Mouse (Mus musculus): ENCODE results near the gene Tent4b. TPM values are rescaled to one million over a fixed set of nuclear protein-coding genes. Genes with fewer than 3 reads are reported as not detected.
"Not testable (repeated sequence)": the region's sequence is repeated elsewhere in the genome, so short reads cannot be mapped to it uniquely, and the experiment has no call there.

Tent4b gene
- polyA plus RNA-seq, 1 experiment from 2014 or later = 5.3 TPM

DNA sequence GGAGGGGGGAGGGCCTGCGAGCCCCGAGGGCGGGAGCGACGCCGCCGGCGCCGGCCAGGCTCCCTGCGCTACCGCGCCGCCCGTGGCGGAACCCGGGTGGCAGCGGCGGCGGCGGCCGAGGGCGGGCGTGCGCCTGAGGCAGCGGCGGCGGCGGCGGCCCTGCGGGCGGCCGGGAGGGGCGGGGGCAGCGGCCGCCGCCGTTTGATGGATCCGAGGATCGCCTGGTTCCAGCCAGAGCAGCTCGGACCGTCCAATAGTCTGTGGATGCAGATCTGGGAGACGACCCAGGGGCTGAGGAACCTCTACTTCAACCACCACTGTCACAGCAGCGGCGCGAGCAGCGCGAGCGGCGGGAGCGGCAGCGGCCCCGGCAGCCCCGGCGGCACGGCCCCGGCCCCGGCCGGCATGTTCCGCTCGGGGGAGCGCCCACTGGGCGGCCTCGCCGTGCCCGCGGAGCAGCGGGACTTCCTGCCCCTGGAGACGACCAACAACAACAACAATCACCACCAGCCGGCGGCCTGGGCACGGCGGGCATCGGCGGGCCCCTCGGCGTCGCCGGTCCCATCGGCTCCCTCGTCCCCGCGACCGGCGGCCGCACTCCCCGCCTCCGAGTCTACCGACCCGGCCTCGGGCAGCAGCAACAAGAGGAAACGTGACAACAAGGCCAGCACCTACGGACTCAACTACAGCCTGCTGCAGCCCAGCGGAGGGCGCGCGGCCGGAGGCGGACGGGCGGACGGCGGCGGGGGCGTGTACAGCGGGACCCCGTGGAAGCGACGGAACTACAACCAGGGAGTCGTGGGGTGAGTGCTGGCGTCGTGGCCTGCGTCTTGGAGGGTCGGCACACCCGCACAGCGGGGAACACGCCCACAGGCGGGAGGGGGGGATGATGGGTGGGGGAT is 938 bp downstream of the Tent4b start:
- Histone ChIP-seq H3K9me3 (replicated peaks) (no peaks in the 10 kb centered on the region), H3K36me3 (no peaks in the 10 kb centered on the region), H3K4me2 (peak overlapping the region; percentile 89), H3K4me1 (replicated peaks) (peaks cover 39% of the 10 kb centered on the region), H3K4me3 (peak overlapping the region; percentile 82), H3K27me3 (no peaks in the 10 kb centered on the region), H3K9ac (peak overlapping the region; percentile 83), H3K27ac (peak overlapping the region; percentile 99)
- WGBS = under 1% methylated on average over 59 of the region's 117 CpGs
- ATAC-seq (replicated peaks; ENCODE audit: insufficient number of reproducible peaks, insufficient read depth, low FRiP score, low read depth) = peak; percentile 27

- peaks cover 39% of the 10 kb centered on the region for H3K4me1 ChIP-seq (replicated peaks)
- H3K4me3 ChIP-seq = peak overlapping the region; percentile 82
- peak overlapping the region; percentile 89 for H3K4me2 ChIP-seq
- no peaks in the 10 kb centered on the region for H3K9me3 ChIP-seq (replicated peaks)
- no peaks in the 10 kb centered on the region for H3K27me3 ChIP-seq
- 13% methylated on average over 10 of the region's 10 CpGs for WGBS
- H3K9ac ChIP-seq = peak overlapping the region; percentile 83
- H3K27ac ChIP-seq = no peak overlapping the region
- no peaks in the 10 kb centered on the region for H3K36me3 ChIP-seq
- ATAC-seq (replicated peaks; ENCODE audit: insufficient number of reproducible peaks, insufficient read depth, low FRiP score, low read depth) = no peak
Observed at GRCm38 (mm10) chr8:88200724-88201495, 1.9 kb downstream of the Tent4b start.

DNA sequence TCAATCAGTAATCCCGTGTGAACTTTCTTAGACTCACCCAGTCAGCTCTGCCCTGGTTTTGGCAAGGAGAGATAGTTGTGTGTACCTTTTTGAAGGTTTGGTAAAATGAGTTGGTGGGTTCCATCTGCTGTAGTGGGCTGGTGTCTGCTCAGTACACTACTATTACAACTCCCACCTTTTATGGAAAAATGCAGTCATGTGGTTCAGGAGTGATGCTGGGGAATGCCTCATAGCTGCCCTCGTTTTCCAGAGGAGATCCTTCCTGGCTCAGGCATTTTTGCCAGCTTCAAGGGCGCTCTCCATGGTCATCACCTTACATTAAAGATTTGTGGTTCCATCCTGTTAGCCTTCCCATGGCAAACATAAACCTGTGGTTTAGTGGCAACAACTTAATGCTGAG is 2.6 kb downstream of the Tent4b start:
- 0 out of 2 replicates have a peak overlapping the region, but pooled peaks have one; percentile 83 for H3K9ac ChIP-seq
- H3K4me3 ChIP-seq = peak overlapping the region; percentile 82; the same call in 1 of the 2 replicates
- no peaks in the 10 kb centered on the region for H3K9me3 ChIP-seq (replicated peaks)
- peaks cover 39% of the 10 kb centered on the region for H3K4me1 ChIP-seq (replicated peaks)
- no peaks in the 10 kb centered on the region for H3K27me3 ChIP-seq
- peak overlapping the region; percentile 89 for H3K4me2 ChIP-seq
- no peaks in the 10 kb centered on the region for H3K36me3 ChIP-seq
- H3K27ac ChIP-seq = no peak overlapping the region
- WGBS = 41% methylated on average over 3 of the region's 3 CpGs
- no peak for ATAC-seq (replicated peaks; ENCODE audit: insufficient number of reproducible peaks, insufficient read depth, low FRiP score, low read depth)

- H3K27ac ChIP-seq = no peak overlapping the region
- H3K4me3 ChIP-seq = no peak overlapping the region
- no peak for ATAC-seq (replicated peaks; ENCODE audit: insufficient number of reproducible peaks, insufficient read depth, low FRiP score, low read depth)
- H3K4me2 ChIP-seq = no peak overlapping the region
- no peak overlapping the region for H3K9ac ChIP-seq
- no peaks in the 10 kb centered on the region for H3K36me3 ChIP-seq
- H3K4me1 ChIP-seq (replicated peaks) = peaks cover 19% of the 10 kb centered on the region
- 86% methylated on average over 9 of the region's 9 CpGs for WGBS
- H3K9me3 ChIP-seq (replicated peaks) = no peaks in the 10 kb centered on the region
- no peaks in the 10 kb centered on the region for H3K27me3 ChIP-seq
Observed at GRCm38 (mm10) chr8:88206016-88206415, 7.0 kb downstream of the Tent4b start.

DNA sequence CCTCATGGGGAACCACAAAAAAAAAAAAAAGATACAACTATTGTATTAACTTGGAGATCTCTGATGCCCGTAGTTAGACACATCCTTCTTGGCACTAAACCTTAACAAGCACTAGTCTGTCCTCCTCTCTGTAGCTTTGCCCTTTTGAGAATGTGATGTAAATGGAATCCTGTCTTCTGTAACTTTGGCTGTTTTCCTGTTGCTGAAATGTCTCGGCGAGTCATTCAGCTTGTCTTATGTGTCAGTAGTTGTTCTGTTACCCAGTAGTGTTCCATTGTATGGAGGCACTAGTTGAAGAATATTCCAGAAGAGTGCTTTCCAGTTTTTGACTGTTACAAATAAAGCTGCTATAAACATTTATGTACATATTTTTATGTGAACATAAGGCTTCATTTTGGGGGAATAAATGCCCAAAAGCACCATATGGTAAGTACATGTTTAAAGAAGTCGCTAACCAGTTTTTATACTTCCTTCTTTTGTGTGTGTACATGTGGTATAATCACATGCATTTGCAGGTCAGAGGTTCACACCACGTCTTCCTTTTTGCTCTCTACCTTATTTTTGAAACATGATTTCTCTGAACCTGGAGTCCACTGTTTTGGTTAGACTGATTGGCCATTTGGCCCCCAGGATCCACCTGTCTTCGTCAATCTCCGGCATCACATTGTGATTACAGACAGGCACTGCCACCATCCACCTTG is 8.3 kb downstream of the Tent4b start:
- no peaks in the 10 kb centered on the region for H3K9me3 ChIP-seq (replicated peaks)
- ATAC-seq (replicated peaks; ENCODE audit: insufficient number of reproducible peaks, insufficient read depth, low FRiP score, low read depth) = no peak
- no peak overlapping the region for H3K4me2 ChIP-seq
- no peaks in the 10 kb centered on the region for H3K27me3 ChIP-seq
- H3K27ac ChIP-seq = no peak overlapping the region
- no peaks in the 10 kb centered on the region for H3K36me3 ChIP-seq
- H3K4me3 ChIP-seq = no peak overlapping the region
- peaks cover 7% of the 10 kb centered on the region for H3K4me1 ChIP-seq (replicated peaks)
- WGBS = 82% methylated on average over 7 of the region's 7 CpGs
- H3K9ac ChIP-seq = no peak overlapping the region

GRCm38 (mm10) chr8:88209930-88210827 is 11.2 kb downstream of the Tent4b start:
- H3K27ac ChIP-seq; H3K27me3 ChIP-seq; H3K4me2 ChIP-seq; H3K9me3 ChIP-seq (replicated peaks); H3K36me3 ChIP-seq; ATAC-seq (replicated peaks; ENCODE audit: insufficient number of reproducible peaks, insufficient read depth, low FRiP score, low read depth); H3K4me1 ChIP-seq (replicated peaks); H3K9ac ChIP-seq; H3K4me3 ChIP-seq: not testable (repeated sequence)
- 80% methylated on average over 6 of the region's 6 CpGs for WGBS

DNA sequence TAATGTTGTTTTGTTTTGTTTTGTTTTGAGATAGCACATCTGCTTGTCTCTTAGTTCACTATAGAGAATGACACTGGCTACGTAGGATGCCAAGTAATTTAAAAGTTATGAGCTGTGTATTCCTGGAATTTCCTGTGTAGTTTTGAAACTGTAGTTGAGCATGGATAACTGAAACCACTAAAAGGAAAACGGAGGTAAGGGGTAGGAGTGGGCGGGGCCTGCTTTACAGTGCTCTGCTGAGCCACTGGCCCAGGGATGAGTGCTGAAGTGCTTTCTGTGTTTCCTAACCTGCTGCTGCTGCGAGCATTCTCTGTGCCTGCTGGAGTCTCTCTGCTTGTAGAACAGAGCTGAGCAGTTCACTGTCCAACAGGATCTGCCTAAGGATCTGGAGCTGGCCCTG is 22.3 kb downstream of the Tent4b start:
- H3K9me3 ChIP-seq (replicated peaks) = no peaks in the 10 kb centered on the region
- no peak overlapping the region for H3K27ac ChIP-seq
- no peak overlapping the region for H3K4me2 ChIP-seq
- H3K36me3 ChIP-seq = no peaks in the 10 kb centered on the region
- H3K4me1 ChIP-seq (replicated peaks) = peaks cover 11% of the 10 kb centered on the region
- H3K4me3 ChIP-seq = no peak overlapping the region
- no peaks in the 10 kb centered on the region for H3K27me3 ChIP-seq
- 50% methylated on average over 4 of the region's 4 CpGs for WGBS
- H3K9ac ChIP-seq = no peak overlapping the region
- no peak for ATAC-seq (replicated peaks; ENCODE audit: insufficient number of reproducible peaks, insufficient read depth, low FRiP score, low read depth)

- Histone ChIP-seq H3K36me3 (no peaks in the 10 kb centered on the region), H3K9me3 (replicated peaks) (no peaks in the 10 kb centered on the region), H3K9ac (no peak overlapping the region), H3K27ac (no peak overlapping the region), H3K4me1 (replicated peaks) (peaks cover 27% of the 10 kb centered on the region), H3K4me2 (no peak overlapping the region), H3K4me3 (no peak overlapping the region), H3K27me3 (no peaks in the 10 kb centered on the region)
- 83% methylated on average over 5 of the region's 5 CpGs for WGBS
- no peak for ATAC-seq (replicated peaks; ENCODE audit: insufficient number of reproducible peaks, insufficient read depth, low FRiP score, low read depth)
Observed at GRCm38 (mm10) chr8:88225358-88225757, 26.3 kb downstream of the Tent4b start.

DNA sequence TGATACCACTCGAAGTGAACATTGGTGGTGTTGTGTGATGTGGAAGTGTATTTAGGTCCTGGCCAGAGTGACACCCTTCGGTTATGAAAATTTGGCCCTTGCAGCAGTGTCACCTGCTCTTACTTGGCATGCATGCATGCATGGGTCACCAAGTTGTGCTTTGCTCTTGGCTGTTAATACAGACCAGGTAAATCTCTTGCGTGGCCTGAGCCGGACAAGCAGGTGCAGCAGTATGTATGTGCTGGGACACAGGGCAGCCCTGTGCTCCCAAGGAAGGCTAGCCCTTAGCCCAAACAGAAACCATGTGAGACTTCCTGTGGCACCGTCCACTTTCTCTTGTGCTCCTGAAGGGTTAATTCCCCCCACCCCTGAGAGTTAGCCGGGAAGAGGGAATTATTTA is 28.8 kb downstream of the Tent4b start:
- Histone ChIP-seq H3K36me3 (no peaks in the 10 kb centered on the region), H3K27me3 (no peaks in the 10 kb centered on the region), H3K4me1 (replicated peaks) (peaks cover 19% of the 10 kb centered on the region), H3K9me3 (replicated peaks) (no peaks in the 10 kb centered on the region), H3K9ac (no peak overlapping the region), H3K27ac (no peak overlapping the region; the same call in 1 of the 2 replicates), H3K4me3 (no peak overlapping the region), H3K4me2 (no peak overlapping the region)
- ATAC-seq (replicated peaks; ENCODE audit: insufficient number of reproducible peaks, insufficient read depth, low FRiP score, low read depth) = no peak
- WGBS = 66% methylated on average over 6 of the region's 6 CpGs

DNA sequence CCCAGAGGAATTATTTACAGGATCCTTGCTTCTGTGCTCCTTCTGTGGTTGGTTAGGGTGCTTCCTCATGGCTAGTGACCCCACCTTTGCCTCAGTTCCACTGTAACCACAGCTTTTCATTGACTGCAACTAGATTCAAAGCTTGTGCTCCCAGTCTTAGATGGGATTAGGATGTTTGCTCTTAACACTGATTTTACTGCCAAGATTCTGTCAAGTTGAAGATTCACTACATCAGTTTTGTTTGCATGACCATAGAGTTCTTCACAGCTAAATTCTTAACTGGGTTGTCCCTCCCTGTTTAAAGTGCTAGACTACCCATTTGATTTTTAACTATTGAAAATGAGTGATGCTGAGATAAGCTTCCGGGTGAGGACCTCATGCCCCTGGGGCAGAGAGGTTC is 29.3 kb downstream of the Tent4b start:
- H3K9ac ChIP-seq = no peak overlapping the region
- no peak overlapping the region for H3K4me2 ChIP-seq
- WGBS = 45% methylated on average over 1 of the region's 1 CpGs
- H3K4me3 ChIP-seq = no peak overlapping the region
- H3K36me3 ChIP-seq = no peaks in the 10 kb centered on the region
- no peaks in the 10 kb centered on the region for H3K9me3 ChIP-seq (replicated peaks)
- H3K4me1 ChIP-seq (replicated peaks) = peaks cover 19% of the 10 kb centered on the region
- H3K27me3 ChIP-seq = no peaks in the 10 kb centered on the region
- ATAC-seq (replicated peaks; ENCODE audit: insufficient number of reproducible peaks, insufficient read depth, low FRiP score, low read depth) = no peak
- no peak overlapping the region; the same call in 1 of the 2 replicates for H3K27ac ChIP-seq
